Mouse (Mus musculus) liver, adult 2 months (tissue): ENCODE measurements around the gene Olfr802.

Experiments used
- CTCF ChIP-seq: fragments of 200-500 bp; IDR thresholded peaks from 2 replicates; pipeline ENCODE4 v1.5.1; 2011; ENCODE audit warnings: low read depth, low read length, control low read depth
- POLR2A ChIP-seq: fragments of 200-500 bp; IDR thresholded peaks from 2 replicates; pipeline ENCODE4 v1.6.1; 2011; ENCODE audit warnings: low read length, control low read depth; ENCODE audit not compliant: insufficient read depth; ENCODE audit errors: extremely low read depth

- no peak for TF ChIP-seq POLR2A
- TF ChIP-seq CTCF = no peak
These were observed at the start of gene Olfr802 for GRCm38 (mm10) chr10:129688069-129688468.
